Mouse (Mus musculus) adrenal gland, postnatal 14 days (tissue): ENCODE measurements around the gene Cym. TPM values are rescaled to one million over a fixed set of nuclear protein-coding genes. Genes with fewer than 3 reads are reported as not detected.

ENCODE experiments used
- DNase-seq: peaks from one replicate; pipeline ENCODE4 v3.0.0; 2021; ENCODE audit warnings: mixed read lengths
- total RNA-seq: library from RNA; stranded (reverse); gene quantifications from 2 replicates; pipeline ENCODE4 v1.2.3, GENCODE M21; 2021

The Cym gene
- total RNA-seq, 1 experiment from 2014 or later, result not detected

DNA sequence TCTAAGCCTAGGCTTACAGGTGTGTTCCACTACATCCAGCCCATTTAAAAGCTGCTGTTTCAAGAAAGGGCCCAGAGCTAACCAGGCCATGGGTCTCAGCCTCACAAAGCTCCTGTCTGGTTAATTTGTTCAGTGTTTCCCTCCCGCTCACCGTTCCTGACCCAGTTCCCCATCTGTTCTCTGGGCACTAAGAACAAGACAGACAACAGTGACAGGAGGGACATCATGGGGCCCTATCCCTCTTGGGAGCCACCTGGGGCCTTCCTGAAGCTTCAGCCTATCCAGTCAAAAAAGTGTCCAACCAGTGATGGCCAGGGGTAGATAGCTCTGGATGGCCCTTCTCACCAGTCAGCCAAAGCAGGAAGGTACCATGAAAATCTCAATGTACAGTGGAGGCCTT lies 58.8 kb downstream of the Cym start:
- no peak for DNase-seq

Other genes starting within 250 kb of the Cym start
- 0.74 and 2.9 TPM in 2 replicates for gene Kcna3, start 185.6 kb downstream of the Cym start, total RNA-seq
- gene Kcna2, start 120.6 kb downstream of the Cym start, total RNA-seq, result 1.4 and 4.0 TPM in 2 replicates
- gene Kcna10, start 38.7 kb downstream of the Cym start, total RNA-seq, result not detected in 2 replicates
- gene A630076J17Rik, start 8.9 kb upstream of the Cym start, total RNA-seq, result not detected in 2 replicates
- 0.26 and 1.3 TPM in 2 replicates for gene Prok1, start 18.0 kb upstream of the Cym start, total RNA-seq
- 73.8 and 81.7 TPM in 2 replicates for gene Lamtor5, start 57.1 kb upstream of the Cym start, total RNA-seq
- gene Slc16a4, start 69.5 kb upstream of the Cym start, total RNA-seq, result 0.44 and 0.49 TPM in 2 replicates
- gene Rbm15, start 111.9 kb upstream of the Cym start, total RNA-seq, result 37.3 and 41.1 TPM in 2 replicates
- gene Kcnc4, start 237.8 kb upstream of the Cym start, total RNA-seq, result 7.4 and 8.1 TPM in 2 replicates